Mouse (Mus musculus): ENCODE data around the gene Slc2a3. TPM values are rescaled to one million over a fixed set of nuclear protein-coding genes. Genes with fewer than 3 reads are reported as not detected.
"Not testable (repeated sequence)": the region's sequence is repeated elsewhere in the genome, so short reads cannot be mapped to it uniquely, and the experiment has no call there.

The Slc2a3 gene
- total RNA-seq, 4 experiments from 2014 or later = 2.3 to 2.9 (median 2.4) TPM

- DNase-seq (ENCODE audit: low spot score) = no peak
Measured at GRCm38 (mm10) chr6:122764446-122765297, 36.8 kb downstream of the Slc2a3 start.

- DNase-seq (ENCODE audit: low spot score) = no peak
Measured at GRCm38 (mm10) chr6:122763844-122764445, 37.5 kb downstream of the Slc2a3 start.

DNA sequence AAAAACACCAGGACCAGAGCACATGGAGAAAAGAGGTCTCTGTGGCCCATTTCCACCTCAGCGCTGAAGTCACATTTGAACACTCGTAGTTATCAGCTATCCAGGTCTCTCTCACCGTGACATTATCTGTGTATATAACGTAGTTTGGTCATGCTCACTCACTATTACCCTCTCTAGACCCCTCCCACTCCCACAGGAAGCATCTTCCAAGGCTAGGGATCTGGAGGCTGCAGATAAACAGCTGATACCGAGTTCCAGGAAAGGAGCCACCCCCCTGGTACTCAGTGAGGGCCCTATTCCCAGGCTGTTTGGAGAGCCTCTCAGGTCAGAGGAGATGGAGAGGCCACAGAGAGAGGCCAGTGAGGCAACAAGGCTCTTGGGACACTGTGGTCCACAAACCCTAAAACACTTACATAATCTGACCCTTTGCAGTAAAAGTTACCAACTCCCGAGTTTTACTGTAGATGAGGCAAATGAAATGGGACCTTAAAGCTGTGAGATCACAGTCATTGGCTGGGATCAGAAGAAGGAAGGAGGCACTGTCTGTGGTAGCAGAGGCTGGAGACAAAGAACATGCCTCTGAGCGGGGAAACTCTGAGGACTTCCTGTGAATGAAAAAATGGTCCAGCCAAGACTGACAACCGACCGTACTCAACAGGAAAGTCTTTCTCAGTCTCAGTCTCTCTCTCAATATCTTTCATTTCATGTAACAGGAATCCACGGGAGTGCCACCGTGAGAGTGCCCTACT lies 38.3 kb downstream of the Slc2a3 start:
- no peak for DNase-seq (ENCODE audit: low spot score)

- no peak for DNase-seq (ENCODE audit: low spot score)
Measured at GRCm38 (mm10) chr6:122762480-122762879, 39.0 kb downstream of the Slc2a3 start.

DNA sequence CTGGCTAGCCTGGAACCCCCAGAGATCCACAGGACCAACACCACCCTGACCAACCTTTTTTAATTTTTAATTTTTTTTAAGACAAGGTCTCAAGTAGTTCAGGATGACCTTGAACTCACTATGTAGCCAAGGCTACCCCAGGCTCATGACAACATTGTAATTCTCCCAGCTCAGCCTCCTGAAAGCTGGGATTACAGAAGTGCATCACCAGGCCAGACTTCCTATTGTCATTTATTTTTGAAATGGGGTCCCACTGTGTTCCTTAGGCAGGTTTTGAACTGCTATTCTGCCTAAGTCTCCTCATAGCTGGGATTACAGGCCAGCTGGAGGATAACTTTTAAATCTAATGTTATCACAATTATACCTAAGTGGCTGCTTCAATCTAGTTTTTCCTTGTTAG lies 39.5 kb downstream of the Slc2a3 start:
- DNase-seq (ENCODE audit: low spot score) = no peak

DNA sequence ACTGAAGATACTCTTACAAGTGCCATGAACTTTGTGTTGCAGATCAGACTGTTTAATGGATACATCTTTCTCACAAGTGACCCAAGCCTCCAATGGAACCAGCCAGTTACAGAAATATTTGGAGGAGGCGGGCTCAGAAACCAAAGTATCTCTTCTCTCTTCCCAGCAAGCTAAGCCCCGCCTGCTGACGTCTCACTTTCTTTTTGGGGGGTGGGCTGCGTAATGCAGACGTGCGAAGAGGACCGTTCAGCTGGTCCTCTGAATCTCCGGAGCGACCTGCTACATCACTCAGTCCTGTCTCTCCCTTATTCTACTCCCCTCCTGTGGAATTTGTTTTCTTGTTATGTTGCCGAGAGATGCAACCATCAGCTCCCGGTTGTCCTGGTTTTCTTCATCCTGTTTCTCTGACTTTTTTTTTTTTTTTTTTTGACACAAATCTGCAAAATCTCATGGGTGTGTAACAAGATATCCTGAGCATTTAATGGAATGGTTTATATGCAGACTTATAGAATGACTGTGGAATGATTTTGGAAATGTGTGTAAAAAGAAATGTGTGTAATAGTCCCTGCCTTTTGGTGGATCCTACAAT lies 40.3 kb downstream of the Slc2a3 start:
- DNase-seq (ENCODE audit: low spot score) = peak; percentile 63

- DNase-seq (ENCODE audit: low spot score) = no peak
Measured at GRCm38 (mm10) chr6:122758732-122759131, 42.7 kb downstream of the Slc2a3 start.

DNA sequence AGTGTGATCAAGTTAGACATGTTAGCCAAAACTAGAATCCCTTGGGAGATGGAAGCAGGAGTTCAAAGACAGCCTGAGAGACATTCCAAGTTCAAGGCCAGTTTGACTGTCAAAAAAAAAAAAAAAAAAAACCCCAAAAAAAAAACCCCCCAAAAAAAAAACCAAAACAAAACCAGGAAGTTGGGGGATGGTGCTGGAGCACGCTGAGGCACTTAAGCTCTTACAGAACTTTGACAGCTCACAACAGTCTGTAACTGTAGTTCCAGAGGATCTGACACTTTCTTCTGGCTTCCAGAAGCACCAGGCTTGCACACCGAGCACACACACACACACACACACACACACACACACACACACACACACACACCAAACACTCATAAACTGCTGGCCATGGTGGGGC lies 45.5 kb downstream of the Slc2a3 start:
- no peak for DNase-seq (ENCODE audit: low spot score)

- no peak for DNase-seq (ENCODE audit: low spot score)
Measured at GRCm38 (mm10) chr6:122750579-122750978, 50.9 kb downstream of the Slc2a3 start.

- DNase-seq (ENCODE audit: low spot score) = no peak
Measured at GRCm38 (mm10) chr6:122744505-122745249, 56.8 kb downstream of the Slc2a3 start.

DNA sequence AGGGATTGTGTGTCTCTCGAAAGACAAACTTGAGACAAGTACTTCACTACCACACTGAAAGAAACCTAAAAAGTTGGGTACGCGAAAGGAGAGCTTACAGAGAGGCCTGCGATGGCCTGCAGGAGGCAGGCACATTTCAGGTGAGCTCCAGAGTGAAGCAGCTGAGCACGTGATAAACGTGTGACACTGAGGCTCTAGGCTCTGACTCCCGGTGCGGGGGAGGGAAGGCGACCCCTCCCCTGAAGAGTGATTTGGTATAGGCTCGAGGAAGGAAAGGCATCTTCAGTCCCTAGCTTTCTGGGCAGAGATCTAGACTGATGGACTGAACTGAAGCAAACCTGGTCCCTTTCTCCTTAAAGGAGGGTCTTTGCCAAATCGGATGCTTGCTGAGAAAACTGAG lies 58.1 kb downstream of the Slc2a3 start:
- no peak for DNase-seq (ENCODE audit: low spot score)

- peak; percentile 33 for DNase-seq (ENCODE audit: low spot score)
Measured at GRCm38 (mm10) chr6:122742228-122742899, 59.1 kb downstream of the Slc2a3 start.

- DNase-seq (ENCODE audit: low spot score) = no peak
Measured at GRCm38 (mm10) chr6:122741460-122742227, 59.8 kb downstream of the Slc2a3 start.

GRCm38 (mm10) chr6:122739952-122740351 lies 61.5 kb downstream of the Slc2a3 start:
- DNase-seq (ENCODE audit: low spot score) = peak; percentile 74

- peak; percentile 42 for DNase-seq (ENCODE audit: low spot score)
Measured at GRCm38 (mm10) chr6:122719942-122720341, 81.5 kb downstream of the Slc2a3 start.

GRCm38 (mm10) chr6:122718224-122718623 lies 83.2 kb downstream of the Slc2a3 start:
- DNase-seq (ENCODE audit: low spot score) = not testable (repeated sequence)

- no peak for DNase-seq (ENCODE audit: low spot score)
Measured at GRCm38 (mm10) chr6:122715886-122716285, 85.6 kb downstream of the Slc2a3 start.

DNA sequence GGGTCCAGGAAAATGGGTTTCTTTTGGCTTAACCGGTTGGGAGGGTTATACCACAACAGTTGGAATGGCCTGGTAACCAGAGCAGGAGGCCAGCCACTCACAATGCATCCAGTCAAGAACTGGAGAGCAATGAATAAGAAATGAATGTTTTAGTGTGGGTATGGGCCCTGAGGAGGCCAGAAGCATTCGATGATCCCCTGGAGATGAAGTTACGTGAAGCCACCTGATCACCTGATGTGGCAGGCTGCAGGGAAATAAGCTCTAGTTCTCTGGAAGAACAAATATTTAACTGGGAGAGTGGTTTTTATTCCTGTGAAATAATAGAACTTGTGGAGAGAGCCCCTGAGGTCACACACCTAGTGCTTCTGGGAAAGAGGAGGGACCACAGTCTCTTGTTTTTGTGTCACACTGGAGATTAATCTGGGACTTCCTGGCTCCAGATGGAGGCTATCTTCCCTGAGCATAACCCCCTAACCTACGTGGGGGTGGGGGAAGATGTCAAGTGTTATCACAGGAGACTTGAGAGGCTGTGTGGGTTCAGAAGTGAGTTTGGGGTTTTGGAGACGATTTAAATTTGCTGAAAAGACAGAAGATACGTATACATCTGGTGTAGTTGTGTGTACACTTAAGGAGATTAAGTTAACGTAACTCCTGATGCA lies 86.6 kb downstream of the Slc2a3 start:
- DNase-seq (ENCODE audit: low spot score) = no peak

GRCm38 (mm10) chr6:122713116-122713515 lies 88.3 kb downstream of the Slc2a3 start:
- not testable (repeated sequence) for DNase-seq (ENCODE audit: low spot score)
